ENCODE assay signal across 8 mouse cellular contexts in the genomic region with DNA sequence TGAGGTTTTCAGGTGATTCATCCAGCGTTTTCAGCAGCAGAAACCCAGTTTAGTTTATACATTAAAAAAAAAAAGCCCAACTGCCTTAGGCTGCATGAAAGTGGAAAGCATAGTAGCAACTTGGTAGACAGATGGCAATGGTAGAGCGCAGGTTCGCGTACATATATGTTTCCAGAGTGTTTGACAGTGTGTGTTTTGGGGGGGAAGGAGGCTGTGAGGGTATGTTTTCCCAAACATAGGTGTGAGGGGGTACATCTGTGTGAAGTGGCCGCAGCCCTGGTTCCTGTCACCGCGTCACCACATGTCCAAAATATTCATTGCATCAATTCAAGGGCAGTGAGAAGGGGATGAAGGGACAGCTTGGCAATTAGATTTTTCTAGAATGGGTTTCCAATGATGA. TPM values are rescaled to one million over a fixed set of nuclear protein-coding genes. Genes with fewer than 3 reads are reported as not detected.
A peak's percentile ranks its signal among the peaks of the same experiment; 100 is the strongest.
DNase-seq lines count a peak whose midpoint lies in the region; ATAC-seq lines count a peak whose summit lies in the region.

No protein-coding gene starts in this region.

- peak overlapping the region; percentile 79 for H3K4me2 ChIP-seq in intestine, embryonic 16.5 days (ENCODE audit: low read depth, low read length)
- peak overlapping the region; percentile 65 for H3K4me2 ChIP-seq in midbrain, embryonic 14.5 days (ENCODE audit: low read length)

- H3K9me3 ChIP-seq in intestine, embryonic 16.5 days (ENCODE audit: control insufficient read depth, low read length), result no peaks in the 10 kb centered on the region
- no peaks in the 10 kb centered on the region for H3K9me3 ChIP-seq in midbrain, embryonic 14.5 days (ENCODE audit: control insufficient read depth, low read length)

- WGBS in intestine, embryonic 16.5 days, result 0% methylated on average over 7 of the region's 7 CpGs
- WGBS in midbrain, embryonic 14.5 days, result under 1% methylated on average over 7 of the region's 7 CpGs

- H3K9ac ChIP-seq in intestine, embryonic 16.5 days (ENCODE audit: low read depth, low read length), result peak overlapping the region; percentile 90
- H3K9ac ChIP-seq in midbrain, embryonic 14.5 days (replicated peaks; ENCODE audit: low read length), result peak overlapping the region; percentile 79

- DNase-seq in cerebellum, adult 11-12 months, result peak; percentile 48
- no peak for DNase-seq in cerebellum, adult 11 months
- peak; percentile 13 for DNase-seq in retina, adult 2 months (ENCODE audit: low read depth, low spot score)
- no peak for DNase-seq in retina, embryonic 14.5 days (ENCODE audit: low spot score)
- no peak for DNase-seq in midbrain, embryonic 14.5 days
- no peak for DNase-seq in adipocyte (ENCODE audit: low spot score)
- no peak for DNase-seq in urinary bladder, postnatal 4 days (ENCODE audit: low spot score in 2 of 2)

- H3K36me3 ChIP-seq in intestine, embryonic 16.5 days (ENCODE audit: control insufficient read depth, insufficient read depth, low read length), result no peaks in the 10 kb centered on the region
- H3K36me3 ChIP-seq in midbrain, embryonic 14.5 days (ENCODE audit: control insufficient read depth, insufficient read depth, low read length), result no peaks in the 10 kb centered on the region

- H3K27me3 ChIP-seq in intestine, embryonic 16.5 days (replicated peaks; ENCODE audit: control insufficient read depth, insufficient read depth, low read length), result no peaks in the 10 kb centered on the region
- H3K27me3 ChIP-seq in midbrain, embryonic 14.5 days (ENCODE audit: control insufficient read depth, insufficient read depth, low read length), result no peaks in the 10 kb centered on the region

- H3K4me3 ChIP-seq in intestine, embryonic 16.5 days (ENCODE audit: low read length), result peak overlapping the region; percentile 83
- peak overlapping the region; percentile 78 for H3K4me3 ChIP-seq in midbrain, embryonic 14.5 days (replicated peaks; ENCODE audit: low read depth, low read length)

- ATAC-seq in intestine, embryonic 16.5 days, result no peak
- ATAC-seq in midbrain, embryonic 14.5 days (ENCODE audit: low FRiP score, low TSS enrichment), result no peak

- H3K4me1 ChIP-seq in intestine, embryonic 16.5 days (ENCODE audit: control insufficient read depth, insufficient read depth, low read length), result peaks cover 11% of the 10 kb centered on the region; the same call in 1 of the 2 replicates
- H3K4me1 ChIP-seq in midbrain, embryonic 14.5 days (ENCODE audit: control insufficient read depth, insufficient read depth, low read length), result 0 out of 2 replicates have a peak, but pooled peaks cover 7% of the 10 kb centered on the region

- peak overlapping the region; percentile 97 for H3K27ac ChIP-seq in intestine, embryonic 16.5 days (ENCODE audit: low read length)
- H3K27ac ChIP-seq in midbrain, embryonic 14.5 days (replicated peaks; ENCODE audit: low read depth, low read length), result peak overlapping the region; percentile 95

RNA-seq across cellular contexts. Expression of gene Jade1, which starts 8.5 kb away (rescaled TPM):
- 14.8 and 16.9 TPM in 2 replicates for polyA plus RNA-seq in intestine, embryonic 16.5 days (2015; fragmentation: Nextera tagmentation; extraction: Ambion mirVana)
- 9.4 and 13.1 TPM in 2 replicates for polyA plus RNA-seq in midbrain, embryonic 14.5 days (2014; fragmentation: Nextera tagmentation; extraction: Ambion mirVana)

Comparison
In these comparisons a context has a peak if more than half of its experiments do, and no peak if none do; other contexts are left out.
1. DNase-seq: peak in cerebellum, adult 11-12 months (single experiment) and retina, adult 2 months (single experiment); none in cerebellum, adult 11 months (single experiment), retina, embryonic 14.5 days (single experiment), midbrain, embryonic 14.5 days (single experiment), adipocyte (single experiment) and urinary bladder, postnatal 4 days (0 of 2).